Mouse (Mus musculus): ENCODE results near the gene Zfp385a. TPM values are rescaled to one million over a fixed set of nuclear protein-coding genes. Genes with fewer than 3 reads are reported as not detected.
"Not testable (repeated sequence)": the region's sequence is repeated elsewhere in the genome, so short reads cannot be mapped to it uniquely, and the experiment has no call there.

Zfp385a gene
- total RNA-seq, 2 experiments from 2014 or later: 62.1 to 70.0 TPM

DNA sequence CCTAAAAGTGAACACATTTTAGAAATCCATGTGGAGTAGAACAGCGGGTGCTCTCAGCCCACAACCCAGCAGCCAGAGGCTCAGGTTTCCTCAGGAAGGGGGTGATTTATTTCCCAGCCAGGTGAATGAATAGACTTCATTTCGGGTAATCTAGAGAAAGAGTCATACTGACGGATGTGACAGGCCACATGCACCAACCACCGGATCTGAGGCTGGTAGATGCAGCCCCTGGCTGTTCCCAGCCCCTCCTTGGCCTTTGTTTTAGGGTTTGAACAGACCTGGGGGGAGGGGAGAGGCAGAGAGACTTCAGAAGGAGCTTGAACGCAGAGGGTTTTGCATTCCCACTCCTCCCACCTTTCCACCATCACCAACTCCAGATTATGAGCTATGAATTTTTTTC is 44.0 kb downstream of the Zfp385a start:
- no peak for DNase-seq (ENCODE audit: low spot score in 2 of 2)

DNA sequence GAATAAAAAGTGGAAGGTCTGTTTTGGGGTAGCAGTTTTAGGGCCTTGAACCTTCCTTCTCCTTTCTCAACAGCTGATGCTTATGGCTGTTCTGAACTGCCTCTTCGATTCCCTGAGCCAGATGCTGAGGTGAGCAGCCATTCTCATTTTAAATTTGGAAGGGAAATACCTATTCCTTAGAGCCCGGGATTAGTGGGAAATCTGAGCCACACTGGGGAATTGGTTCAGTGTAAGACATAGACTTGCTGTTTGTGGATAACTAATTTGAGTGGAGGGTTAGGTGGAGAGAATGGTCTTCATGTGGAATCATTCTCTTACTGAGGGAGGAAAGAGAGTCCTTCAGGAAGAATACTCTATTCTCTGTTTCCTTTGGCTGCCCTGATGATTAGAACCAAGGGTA is 45.2 kb downstream of the Zfp385a start:
- DNase-seq (ENCODE audit: low spot score in 2 of 2): no peak

DNA sequence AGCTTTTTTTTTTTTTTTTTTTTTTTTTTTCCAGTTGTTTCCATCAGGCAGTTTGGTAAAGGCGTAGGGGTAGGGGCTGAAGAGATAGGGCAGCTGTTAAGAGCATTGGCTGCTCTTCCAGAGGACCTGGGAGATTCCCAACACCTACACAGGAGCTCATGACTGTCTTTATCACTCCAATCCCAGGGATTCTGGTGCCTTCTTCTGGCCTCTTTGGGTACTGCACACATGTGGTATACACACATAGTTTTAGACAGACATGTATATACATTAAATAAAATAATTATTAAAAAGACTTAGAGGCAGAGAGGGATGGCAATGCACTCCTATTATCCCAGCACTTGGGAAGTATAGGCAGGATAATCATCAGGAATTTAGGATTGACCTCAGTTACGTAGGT is 46.5 kb downstream of the Zfp385a start:
- no peak for DNase-seq (ENCODE audit: low spot score in 2 of 2)

DNA sequence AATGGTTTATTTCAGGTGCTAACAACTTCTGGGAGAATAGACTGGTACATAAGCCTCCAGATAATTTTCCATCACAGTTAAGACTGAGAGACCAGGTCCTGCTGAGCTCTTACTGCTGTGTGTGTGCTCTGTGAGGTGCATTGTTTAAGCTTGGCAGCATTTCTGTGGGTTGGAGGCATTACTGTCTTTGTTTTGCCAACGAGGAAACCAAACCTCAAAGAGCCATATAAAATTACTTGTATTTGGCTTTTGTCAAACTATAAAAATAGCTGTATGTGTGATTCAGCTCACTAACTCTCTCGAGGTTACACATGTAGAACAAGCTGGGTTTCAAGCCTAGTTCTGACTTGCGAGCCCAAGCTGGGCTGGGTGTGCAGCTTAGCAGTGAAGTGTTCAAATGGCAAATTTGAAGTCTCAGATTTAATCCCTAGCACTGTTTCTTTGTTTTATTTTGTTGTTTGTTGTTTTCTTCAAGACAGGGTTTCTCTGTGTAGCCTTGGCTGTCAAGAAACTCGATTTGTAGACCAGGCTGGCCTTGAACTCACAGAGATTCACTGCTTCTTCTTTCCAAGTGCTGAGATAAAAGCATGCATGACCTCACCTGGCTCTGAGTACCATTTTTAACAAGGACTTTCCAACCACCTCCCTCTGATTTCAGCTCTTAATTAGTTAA is 47.1 kb downstream of the Zfp385a start:
- DNase-seq (ENCODE audit: low spot score in 2 of 2): no peak

DNA sequence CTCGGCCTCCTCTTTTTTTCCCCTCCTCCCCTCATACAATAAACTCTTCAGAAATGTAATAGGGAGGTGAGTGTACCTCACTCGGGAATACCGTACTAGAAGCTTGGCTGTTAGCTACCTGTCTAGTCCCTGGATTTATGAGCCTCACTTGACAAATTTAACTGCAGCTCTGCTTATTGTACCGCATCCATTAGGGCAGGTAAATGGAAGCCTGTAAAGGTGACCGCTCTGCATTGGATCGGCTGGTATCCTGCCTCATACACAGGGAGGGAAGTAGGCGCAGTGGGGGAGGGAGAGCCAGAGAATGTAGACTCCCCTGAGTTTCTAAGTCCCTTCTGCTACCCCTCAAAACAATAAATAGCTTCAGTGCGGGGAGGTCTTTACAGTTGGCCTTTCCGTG is 49.0 kb downstream of the Zfp385a start:
- no peak for DNase-seq (ENCODE audit: low spot score in 2 of 2)

DNA sequence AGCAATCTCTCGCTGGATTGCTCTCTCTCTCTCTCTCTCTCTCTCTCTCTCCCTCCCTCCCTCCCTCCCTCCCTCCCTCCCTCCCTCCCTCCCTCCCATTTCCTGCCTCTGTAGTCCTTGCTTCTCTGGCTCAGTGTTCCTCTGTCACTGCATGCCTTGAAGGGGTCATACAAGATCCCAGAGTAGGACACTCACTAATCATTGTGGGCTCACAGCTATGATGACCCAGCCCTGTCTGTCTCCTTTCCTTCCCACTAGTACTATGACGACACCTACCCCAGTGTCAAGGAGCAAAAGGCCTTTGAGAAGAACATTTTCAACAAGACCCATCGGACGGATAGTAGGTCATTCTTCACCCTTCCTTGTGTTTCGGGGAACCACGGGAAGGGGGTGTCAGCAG is 49.5 kb downstream of the Zfp385a start:
- DNase-seq (ENCODE audit: low spot score in 2 of 2): no peak

DNA sequence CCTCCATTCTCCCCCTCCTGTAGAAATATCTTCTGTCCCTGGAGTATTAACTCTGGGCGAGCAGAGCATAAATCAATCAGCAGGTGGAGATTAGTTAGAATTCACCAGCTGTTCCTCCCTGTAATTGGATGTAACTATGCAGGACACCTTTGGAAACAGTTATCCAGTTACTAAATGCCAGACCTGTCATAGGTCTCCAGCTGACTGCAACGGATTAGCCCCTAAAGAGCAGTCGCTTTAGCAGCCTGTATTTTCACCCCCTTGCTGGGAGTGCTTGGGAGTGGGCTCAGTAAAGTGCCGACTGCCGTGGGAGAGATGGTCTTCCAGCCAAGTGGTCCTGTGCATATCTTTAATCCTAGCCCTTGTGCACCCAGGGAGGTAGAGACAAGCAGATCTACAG is 50.3 kb downstream of the Zfp385a start:
- no peak for DNase-seq (ENCODE audit: low spot score in 2 of 2)

DNA sequence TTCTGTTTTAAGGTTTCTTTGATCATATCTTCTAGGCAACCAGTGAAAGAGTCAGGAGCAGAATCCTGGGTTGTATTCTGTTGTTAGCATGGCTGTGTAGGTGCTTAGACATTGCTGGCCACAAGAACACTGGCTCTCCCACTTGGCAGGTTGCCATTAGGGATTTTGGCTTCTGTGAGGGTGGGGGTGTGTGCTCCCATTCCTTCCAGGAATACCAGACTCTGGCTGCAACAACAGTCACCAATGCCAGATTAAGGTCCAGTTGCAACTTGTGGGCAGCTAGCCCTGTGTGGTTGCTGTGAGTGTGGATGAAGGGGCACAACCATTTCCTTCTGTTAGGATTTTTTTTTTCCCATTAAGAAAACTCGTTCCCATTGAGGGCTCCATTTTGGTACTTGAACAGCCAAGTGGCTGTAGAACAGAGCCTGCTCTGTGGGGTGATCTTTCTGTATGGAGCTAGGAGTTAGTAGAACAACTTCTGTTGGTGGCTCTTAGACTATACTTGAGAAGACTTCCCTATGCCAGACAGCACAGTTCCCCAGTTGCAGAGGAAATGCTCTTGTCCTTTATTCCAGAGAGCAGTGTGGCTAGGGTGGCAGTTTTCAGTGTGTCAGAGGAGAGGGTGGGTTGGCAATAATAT is 54.0 kb downstream of the Zfp385a start:
- DNase-seq (ENCODE audit: low spot score in 2 of 2): peak in 1 of 2 experiments; percentile 71

DNA sequence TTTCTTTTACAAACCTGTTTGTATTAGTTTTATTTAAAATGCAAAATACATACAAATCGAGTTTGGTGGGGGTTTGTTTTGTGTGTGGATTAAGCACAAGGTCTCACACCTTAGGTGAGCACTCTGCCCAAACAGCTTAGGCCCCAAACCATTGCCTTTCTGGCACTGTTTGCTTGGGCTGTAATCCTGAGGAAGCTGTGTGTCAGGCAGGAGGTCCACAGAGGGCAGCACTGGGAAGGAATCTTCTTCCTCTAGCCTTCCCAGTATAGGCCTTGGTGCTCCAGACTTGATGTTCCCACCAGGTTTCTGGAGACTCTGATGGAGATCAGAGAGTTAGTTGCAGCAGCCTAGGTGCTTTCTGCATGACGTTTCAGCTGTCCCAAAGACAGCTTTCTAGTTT is 55.2 kb downstream of the Zfp385a start:
- DNase-seq (ENCODE audit: low spot score in 2 of 2): no peak

DNA sequence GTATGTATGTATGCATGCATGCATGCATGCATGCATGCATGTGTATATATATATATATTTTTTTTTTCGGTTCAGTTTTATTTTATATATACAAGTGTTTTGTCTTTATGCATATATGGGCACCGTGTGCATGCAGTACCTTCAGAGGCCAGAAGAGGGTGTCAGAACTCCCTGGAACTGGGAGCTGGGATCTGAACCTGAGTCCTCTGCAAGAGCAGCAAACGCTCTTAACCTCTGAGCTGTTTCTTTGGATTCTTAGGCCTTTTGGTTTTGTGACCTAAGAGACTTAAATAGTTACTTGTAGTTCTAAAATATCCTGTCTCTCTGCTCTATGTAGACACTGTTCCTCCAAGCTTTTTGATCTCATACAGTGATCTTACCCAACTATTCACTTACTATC is 55.8 kb downstream of the Zfp385a start:
- DNase-seq (ENCODE audit: low spot score in 2 of 2): no peak

DNA sequence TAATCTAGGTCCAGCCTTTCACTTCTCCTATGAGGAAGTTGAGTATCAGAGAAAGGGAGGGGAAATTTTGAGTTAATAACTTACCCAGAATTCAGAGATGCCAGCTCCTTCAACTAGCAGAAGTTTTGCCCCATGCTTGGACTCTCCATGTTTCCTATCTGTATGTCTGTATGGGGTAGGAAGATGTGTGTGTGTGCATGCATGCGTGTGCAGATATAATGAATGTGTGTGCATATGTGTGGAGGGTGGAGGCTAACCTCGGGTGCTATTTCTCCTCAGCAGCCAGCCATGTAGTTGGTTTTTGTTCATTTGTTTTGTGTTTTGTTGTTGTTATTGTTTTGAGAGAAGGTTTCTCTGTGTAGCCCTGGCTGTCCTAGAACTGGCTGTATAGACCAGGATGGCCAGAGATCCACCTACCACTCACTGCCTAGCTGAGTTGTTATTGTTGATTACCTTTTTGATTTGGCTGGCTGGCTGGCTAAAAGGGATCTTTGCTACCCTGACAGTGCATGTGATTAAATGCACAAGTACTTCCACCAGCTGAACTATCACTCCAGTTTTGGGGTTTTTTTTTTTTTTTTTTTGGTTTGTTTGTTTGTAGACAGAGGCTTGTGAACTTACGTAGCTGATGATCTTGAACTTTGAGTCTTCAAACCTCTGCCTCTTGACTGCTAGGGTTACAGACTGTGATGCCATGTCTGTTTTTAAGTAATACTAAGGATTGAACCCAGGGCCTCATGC is 58.3 kb downstream of the Zfp385a start:
- DNase-seq (ENCODE audit: low spot score in 2 of 2): no peak

DNA sequence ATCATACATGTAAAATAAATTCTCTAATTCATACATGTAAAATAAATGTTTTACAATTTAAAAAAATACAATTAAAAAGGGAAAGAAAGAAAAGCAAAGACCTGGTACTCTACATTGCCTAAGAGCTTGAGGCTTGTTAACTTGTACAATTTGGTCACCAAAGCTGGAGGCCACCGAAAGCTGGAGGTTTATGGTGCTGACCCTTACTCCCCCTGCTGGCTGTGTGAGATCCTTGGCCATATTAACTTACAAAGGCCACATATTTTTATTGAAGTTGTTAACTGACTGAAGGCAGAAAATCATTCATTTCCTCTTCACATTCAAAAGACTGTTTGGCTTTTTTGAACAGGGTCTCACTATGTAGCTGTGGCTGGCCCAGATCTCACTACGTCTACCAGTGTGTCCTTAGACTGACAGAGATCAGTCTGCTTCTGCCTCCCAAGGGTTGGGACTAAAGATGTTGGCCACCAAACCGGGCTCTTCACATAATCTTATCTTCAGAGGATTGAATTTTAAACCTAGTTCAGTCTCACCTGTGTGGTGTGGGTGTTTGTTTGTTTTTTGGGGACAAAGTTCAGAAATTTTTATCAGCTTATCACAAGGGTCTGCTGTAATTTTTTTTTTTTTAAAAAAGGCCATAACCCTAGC is 59.0 kb downstream of the Zfp385a start:
- no peak for DNase-seq (ENCODE audit: low spot score in 2 of 2)

DNA sequence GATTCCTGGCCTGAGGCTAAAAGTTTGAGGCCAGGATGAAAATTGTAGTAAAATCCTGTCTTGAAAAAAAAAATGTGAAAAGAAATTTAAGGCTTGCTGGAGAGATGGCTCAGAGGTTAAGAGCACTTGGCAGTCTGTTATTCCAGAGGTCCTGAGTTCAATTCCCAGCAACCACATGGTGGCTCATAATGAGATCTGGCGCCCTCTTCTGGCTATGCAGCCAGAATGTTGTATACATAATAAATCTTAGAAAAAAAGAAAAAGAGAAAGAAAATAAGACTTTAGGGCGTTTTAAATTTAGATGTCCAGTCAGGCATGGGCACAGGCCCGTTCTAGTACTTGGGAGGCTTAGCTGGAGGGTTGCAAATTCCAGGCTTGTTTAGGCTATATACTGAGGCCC is 60.1 kb downstream of the Zfp385a start:
- no peak for DNase-seq (ENCODE audit: low spot score in 2 of 2)

DNA sequence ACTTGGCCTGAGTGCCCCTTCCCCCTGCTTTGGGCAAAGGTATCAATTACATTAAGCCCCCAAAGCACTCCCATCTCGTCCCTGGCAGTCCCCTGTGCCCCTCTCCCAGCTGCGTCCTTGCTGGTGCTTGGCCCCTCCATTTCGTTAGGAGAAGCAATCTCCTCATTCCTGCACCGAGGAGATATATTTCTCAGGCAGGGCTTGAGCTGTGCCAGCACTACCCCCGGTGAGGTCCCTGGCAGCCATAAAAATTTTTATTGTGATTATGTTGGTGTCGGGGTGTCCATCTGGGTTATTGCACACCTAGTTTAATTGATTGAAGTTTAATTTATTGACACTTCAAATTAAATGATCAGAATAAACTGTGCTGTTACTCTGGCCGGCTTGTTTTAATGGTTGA is 61.9 kb downstream of the Zfp385a start:
- DNase-seq (ENCODE audit: low spot score in 2 of 2): no peak

DNA sequence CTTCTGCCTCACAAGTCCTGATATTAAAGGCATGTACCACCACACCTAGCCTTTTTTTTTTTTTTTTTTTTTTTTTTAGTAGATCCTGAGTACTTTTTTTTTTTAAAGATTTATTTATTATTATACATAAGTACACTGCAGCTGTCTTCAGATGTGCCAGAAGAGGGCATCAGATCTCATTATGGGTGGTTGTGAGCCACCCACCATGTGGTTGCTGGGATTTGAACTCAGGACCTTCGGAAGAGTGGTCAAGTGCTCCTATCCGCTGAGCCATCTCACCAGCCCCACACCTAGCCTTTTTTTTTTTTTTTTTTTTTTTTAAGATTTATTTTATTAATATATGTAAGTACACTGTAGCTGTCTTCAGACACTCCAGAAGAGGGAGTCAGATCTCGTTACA is 64.0 kb downstream of the Zfp385a start:
- DNase-seq (ENCODE audit: low spot score in 2 of 2): not testable (repeated sequence)

DNA sequence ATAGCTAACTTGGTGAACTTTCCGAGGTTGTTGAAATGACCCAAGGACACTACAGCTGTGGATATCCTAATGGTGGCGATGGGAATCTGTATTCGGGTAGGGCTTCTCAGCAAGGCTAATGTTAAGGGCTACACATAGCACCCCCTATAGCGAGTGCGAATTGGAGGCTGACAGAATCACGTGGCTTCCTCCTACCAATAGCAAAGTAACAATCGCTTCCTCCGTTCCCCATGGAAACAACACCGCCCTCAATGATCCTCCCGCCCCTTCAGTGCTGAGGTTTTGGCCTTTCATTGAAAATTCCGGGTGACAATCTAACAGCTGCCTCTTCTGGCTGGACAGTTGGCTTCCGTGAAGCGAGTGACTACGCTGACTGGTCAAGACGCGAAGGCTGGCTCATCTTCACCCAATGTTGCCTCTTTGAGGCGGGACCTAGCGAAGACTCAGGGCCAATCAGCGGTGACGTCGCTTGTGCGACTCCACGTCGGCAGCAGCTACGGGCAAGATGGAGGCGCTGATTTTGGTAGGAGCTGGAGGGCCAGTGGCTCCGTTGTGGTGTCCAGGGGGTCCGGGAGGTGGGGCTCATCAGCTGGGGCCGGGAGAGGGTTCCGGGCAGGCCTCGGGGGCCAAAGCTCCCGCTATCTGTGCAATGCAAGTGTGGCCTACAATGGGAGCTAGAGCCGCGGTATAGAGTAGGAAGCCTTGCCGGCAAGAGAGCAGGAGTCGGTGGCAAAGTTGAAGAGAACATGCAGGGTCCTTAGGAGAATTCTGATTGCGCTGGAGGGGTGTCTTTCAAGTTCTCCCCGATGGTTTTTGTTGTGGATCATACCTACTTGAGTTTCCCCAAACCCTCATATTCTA is 67.2 kb downstream of the Zfp385a start, which contains the start of gene Copz1:
TSS of gene Copz1 (plus strand) at position 296 of the 861 bp plus-strand sequence.
- DNase-seq (ENCODE audit: low spot score in 2 of 2): peak; percentile 82 to 95

DNA sequence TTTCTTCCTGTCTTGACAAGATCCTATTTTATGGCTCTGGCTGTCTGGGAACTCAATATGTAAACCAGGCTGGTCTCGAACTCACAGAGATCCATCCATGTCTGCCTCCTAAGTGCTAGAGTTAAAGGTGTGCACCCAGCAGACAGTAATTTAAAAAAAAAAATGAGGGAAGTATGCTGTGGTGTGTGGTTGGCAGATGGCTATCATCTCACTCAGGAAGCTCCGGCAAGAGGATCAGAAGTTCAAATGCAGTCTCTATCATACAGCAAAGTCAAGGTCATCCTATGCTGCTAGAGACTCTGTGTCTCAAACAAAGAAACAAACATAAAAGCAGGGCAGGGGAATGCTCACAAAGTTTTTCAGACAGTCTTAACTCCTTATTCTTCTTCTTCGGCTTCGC is 71.0 kb downstream of the Zfp385a start:
- no peak for DNase-seq (ENCODE audit: low spot score in 2 of 2)

DNA sequence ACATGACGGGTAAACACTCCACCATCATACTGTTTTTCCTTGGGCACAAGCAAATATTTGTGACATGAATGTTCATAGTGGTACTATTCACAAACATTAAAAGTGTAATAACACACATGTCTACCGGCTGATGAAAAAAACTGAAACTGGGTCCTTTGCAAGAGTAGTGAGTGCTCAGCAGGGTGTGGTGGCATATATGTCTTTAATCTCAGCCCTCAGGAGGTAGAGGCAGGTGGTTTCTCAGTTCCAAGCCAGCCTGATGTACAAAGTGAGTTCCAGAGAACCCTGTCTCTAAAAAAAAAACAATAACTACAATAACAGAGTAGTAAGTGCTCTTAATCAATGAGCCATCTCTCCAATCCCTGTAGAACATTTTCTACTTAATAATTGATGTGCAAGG is 75.1 kb downstream of the Zfp385a start:
- DNase-seq (ENCODE audit: low spot score in 2 of 2): no peak
